Mouse (Mus musculus): ENCODE results near the gene E430018J23Rik.

GRCm38 (mm10) chr7:127358472-127358871 is 35.0 kb downstream of the E430018J23Rik start:
- TF ChIP-seq CTCF (IDR thresholded peaks at IDR 0.05; ENCODE audit: low read depth): no peak
- TF ChIP-seq EP300 (IDR thresholded peaks at IDR 0.05; ENCODE audit: low read depth): no peak

All from liver, postnatal 0 days (tissue).